Mouse (Mus musculus) cerebellum, adult 2 months (tissue): ENCODE data around the gene Slc8b1. TPM values are rescaled to one million over a fixed set of nuclear protein-coding genes. Genes with fewer than 3 reads are reported as not detected.

Source experiments
- DNase-seq, 2 experiments: peaks; one replicate each; pipeline ENCODE4 v3.0.0; 2021
- H3K27ac ChIP-seq: fragments of 200-500 bp; 2 replicates; pipeline ENCODE4 v1.5.1; 2012; ENCODE audit warnings: low read length, control low read depth, inconsistent platforms; ENCODE audit not compliant: insufficient read depth
- H3K27me3 ChIP-seq: fragments of 200-500 bp; 2 replicates; pipeline ENCODE4 v1.6.1; 2012; ENCODE audit warnings: inconsistent platforms, mild to moderate bottlenecking, low read length, moderate library complexity; ENCODE audit not compliant: control insufficient read depth, insufficient read depth
- H3K4me1 ChIP-seq: fragments of 200-500 bp; 2 replicates; pipeline ENCODE4 v1.6.1; 2011; ENCODE audit warnings: low read length; ENCODE audit not compliant: control insufficient read depth, insufficient read depth
- H3K4me3 ChIP-seq: fragments of 200-500 bp; replicated peaks from 2 replicates; pipeline ENCODE3; 2011; ENCODE audit warnings: mild to moderate bottlenecking, low read depth, low read length, control low read depth; ENCODE audit not compliant: insufficient read depth
- CTCF ChIP-seq: fragments of 200-500 bp; IDR thresholded peaks from 2 replicates; pipeline ENCODE4 v1.5.1; 2011; ENCODE audit warnings: low read depth, mild to moderate bottlenecking, control low read depth, low read length, moderate library complexity, borderline replicate concordance; ENCODE audit not compliant: insufficient read depth
- POLR2A ChIP-seq: fragments of 200-500 bp; IDR thresholded peaks from 2 replicates; pipeline ENCODE4 v1.6.1; 2011; ENCODE audit warnings: low read length, control low read depth, borderline replicate concordance; ENCODE audit not compliant: insufficient read depth
- WGBS: fragments of 180-500 bp; shearing (Covaris S2); methylation state at CpG from one replicate; pipeline ENCODE4 v1.1.7; 2018; 5-methylcytosine and 5-hydroxymethylcytosine counted together
- polyA plus RNA-seq: library from polyadenylated mRNA; depleted of rRNA; stranded (reverse); fragments of >200 nt; gene quantifications from 2 replicates; pipeline ENCODE4 v1.2.3, GENCODE M21; 2012

Slc8b1 gene
- polyA plus RNA-seq, 1 experiment, result 8.2 TPM

DNA sequence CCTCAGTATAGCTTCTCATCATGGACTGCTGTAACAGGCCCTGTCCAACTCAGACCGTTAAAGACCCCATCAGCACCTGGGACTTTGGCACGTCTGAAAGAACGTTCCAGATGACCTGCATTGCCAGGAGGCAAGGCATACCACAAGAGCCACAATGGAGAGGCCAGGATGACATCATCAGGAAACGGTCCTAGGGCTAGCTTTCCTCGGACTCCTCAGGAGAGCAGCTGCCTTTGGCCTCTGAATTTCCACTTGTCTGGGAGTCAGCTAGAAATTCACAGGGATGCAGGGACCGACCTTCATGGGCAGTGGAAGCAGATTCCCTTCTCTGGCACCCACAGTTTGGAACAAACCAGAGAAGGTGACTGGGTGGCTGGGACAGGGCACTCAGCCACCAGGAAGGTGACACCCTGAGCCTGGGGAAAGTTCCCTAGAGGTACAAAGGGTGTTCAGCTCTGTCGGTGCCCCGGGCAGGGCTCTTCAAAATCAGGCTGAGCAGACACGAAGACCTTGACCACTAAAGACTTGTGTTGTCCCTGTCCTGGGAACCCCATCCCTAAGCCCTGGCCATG is 55.8 kb downstream of the Slc8b1 start:
- TF ChIP-seq POLR2A, result no peak
- TF ChIP-seq CTCF, result no peak
- H3K4me3 ChIP-seq, result no peak overlapping the region
- no peaks in the 10 kb centered on the region for H3K27me3 ChIP-seq
- DNase-seq, result peak in 1 of 2 experiments; percentile 78
- peaks cover 69% of the 10 kb centered on the region for H3K4me1 ChIP-seq
- 7% methylated on average over 9 of the region's 9 CpGs for WGBS
- H3K27ac ChIP-seq, result peak overlapping the region; percentile 90

DNA sequence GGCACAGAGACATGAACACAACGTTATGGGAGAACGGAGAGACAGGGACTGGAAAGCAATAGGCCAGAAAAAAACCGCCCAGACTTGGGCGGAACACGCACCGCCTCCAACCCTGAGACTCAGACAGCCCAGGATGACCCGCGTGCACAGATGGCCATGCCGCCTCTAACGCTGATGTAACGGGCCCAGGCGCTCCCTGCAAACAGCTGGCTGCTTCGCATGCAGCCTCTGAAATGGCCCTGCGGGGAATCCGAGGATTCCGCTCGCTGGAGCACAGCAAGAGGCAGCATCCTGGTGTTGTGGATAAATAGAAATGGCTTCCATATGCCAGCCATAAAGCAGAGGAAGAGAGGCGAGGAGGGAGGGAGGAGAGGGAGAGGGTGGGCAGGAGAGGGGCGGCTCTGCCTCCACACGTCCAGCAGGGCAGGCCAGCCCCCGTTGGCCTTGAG is 56.3 kb downstream of the Slc8b1 start:
- Histone ChIP-seq H3K4me1 (peaks cover 73% of the 10 kb centered on the region), H3K27ac (peak overlapping the region; percentile 90), H3K4me3 (no peak overlapping the region), H3K27me3 (no peaks in the 10 kb centered on the region)
- 12% methylated on average over 21 of the region's 21 CpGs for WGBS
- TF ChIP-seq POLR2A (no peak), CTCF (no peak)
- peak; percentile 63 to 65 for DNase-seq

DNA sequence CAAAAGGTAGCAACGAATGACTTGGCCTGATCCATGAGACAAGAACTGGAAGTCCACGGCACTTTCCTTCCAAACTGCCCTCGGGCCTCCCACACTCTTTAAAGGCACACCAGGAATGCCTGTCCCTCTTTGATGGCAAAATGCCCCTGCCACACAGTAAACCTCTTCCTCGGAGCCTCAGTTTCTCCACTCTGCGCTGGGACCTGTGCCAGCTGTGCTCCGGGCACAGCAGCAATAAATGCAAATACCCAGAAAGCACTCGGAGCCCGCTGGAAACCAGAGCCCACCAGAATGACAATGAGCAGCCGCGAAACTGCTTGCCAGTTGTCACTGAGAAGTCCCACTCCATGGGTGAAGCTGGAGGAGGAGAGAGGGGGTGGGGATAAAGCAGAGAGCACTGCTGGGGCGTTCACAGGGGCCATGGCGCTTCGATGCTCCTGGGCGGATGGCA is 56.8 kb downstream of the Slc8b1 start:
- 23% methylated on average over 14 of the region's 14 CpGs for WGBS
- DNase-seq, result peak; percentile 50 to 57
- H3K4me3 ChIP-seq, result no peak overlapping the region
- H3K27ac ChIP-seq, result peak overlapping the region; percentile 90
- TF ChIP-seq CTCF, result no peak
- no peak for TF ChIP-seq POLR2A
- peaks cover 74% of the 10 kb centered on the region for H3K4me1 ChIP-seq
- no peaks in the 10 kb centered on the region for H3K27me3 ChIP-seq

DNA sequence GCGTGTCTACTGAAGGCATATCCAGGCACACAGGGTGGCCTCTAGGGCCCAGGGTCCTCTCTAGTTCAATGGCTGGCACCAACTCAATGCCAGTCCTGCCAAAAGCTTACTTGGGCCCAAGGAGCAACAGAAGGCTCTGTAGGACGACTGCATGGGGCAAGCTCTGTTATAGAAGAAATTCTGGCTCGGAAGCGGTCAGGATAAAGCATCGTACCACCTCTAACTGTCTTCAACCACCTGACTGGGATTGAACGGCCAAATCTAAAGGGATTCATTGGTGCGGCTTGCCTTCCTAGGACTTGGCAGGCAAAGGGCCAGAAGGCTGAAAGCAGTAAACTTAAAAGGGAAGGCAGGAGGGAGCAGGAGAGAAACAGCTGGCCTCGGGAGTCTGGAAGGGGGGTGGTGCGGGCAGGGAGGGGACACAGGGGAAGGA is 57.4 kb downstream of the Slc8b1 start:
- TF ChIP-seq CTCF (no peak), POLR2A (no peak)
- Histone ChIP-seq H3K4me1 (peaks cover 73% of the 10 kb centered on the region), H3K27me3 (no peaks in the 10 kb centered on the region), H3K4me3 (no peak overlapping the region), H3K27ac (peak overlapping the region; percentile 90)
- DNase-seq, result peak; percentile 66 to 70
- WGBS, result 6% methylated on average over 9 of the region's 9 CpGs

DNA sequence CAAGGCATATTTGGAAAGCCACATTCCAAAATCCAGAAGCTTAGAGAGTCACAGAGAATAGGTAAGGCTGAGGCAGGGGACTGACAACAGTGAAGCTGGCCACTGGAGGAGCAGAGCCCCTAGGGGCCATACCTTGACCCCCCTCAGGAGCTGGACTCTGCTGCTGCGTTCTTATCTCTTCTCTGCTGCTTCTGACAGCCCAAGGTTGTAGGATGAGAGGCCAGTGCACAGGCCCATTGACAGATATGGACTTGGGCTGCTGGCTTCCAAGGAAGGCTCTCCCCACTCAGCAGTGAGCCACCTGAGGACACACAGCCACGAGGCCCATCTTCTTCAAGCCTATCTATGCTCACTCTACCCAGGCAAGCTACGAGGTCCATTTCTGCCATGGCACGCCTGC is 58.0 kb downstream of the Slc8b1 start:
- no peak for DNase-seq
- Histone ChIP-seq H3K27ac (peak overlapping the region; percentile 61), H3K4me3 (no peak overlapping the region), H3K27me3 (no peaks in the 10 kb centered on the region), H3K4me1 (peaks cover 70% of the 10 kb centered on the region)
- 53% methylated on average over 4 of the region's 4 CpGs for WGBS
- TF ChIP-seq CTCF (no peak), POLR2A (no peak)

DNA sequence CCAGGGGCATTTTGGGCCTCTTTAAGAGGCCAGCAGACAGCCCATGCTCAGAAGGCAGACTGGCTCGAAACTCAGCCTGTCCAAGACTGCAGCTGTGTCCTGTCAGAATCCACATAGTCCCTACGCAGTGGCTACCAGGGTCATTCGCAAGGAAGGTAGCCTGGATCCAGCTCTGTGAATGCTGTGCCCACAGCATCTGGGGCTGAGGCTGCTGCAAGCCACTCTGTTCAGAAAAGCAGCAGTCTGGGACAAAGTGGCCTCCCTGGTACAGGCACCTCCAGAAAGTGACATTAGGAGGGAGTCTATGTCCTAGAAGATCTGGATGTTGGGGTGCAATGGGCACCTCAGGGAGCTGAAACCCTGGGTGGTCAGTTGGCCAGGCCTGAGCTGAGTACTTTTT is 58.8 kb downstream of the Slc8b1 start:
- WGBS, result 80% methylated on average over 3 of the region's 3 CpGs
- peaks cover 76% of the 10 kb centered on the region for H3K4me1 ChIP-seq
- no peak for DNase-seq
- no peak overlapping the region for H3K4me3 ChIP-seq
- no peak overlapping the region for H3K27ac ChIP-seq
- no peaks in the 10 kb centered on the region for H3K27me3 ChIP-seq
- TF ChIP-seq CTCF (no peak), POLR2A (no peak)

DNA sequence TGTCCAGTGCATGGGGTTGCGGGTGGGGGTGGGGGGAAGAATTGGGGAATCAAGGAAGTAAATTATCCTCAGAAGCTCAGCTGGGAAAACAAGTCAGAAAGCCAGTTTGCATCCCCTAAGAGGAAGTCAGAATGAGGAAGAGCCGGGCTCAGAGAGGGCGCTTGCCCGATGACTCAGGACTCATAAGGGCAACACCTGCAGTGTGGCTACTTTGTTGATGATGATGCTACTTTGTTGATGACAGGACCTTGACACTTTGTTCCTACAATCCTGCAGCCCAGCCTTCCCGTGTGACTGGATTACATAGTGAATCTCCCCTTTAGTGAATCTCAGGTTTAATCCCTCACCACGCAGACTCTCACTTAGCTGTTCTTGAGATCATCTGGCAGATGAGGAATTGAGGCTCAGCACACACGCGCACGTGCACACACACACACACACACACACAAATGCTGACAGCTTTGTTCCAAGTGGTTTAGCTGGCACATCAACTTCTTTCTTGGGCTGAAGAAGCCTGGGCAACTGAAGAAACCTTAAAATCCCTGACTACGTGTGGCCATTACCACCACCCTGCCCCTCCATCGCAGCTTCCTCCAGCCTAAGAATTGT is 59.4 kb downstream of the Slc8b1 start:
- Histone ChIP-seq H3K27ac (no peak overlapping the region), H3K4me1 (peaks cover 75% of the 10 kb centered on the region), H3K27me3 (no peaks in the 10 kb centered on the region), H3K4me3 (no peak overlapping the region)
- no peak for DNase-seq
- 74% methylated on average over 11 of the region's 11 CpGs for WGBS
- TF ChIP-seq CTCF, result no peak
- TF ChIP-seq POLR2A, result no peak

DNA sequence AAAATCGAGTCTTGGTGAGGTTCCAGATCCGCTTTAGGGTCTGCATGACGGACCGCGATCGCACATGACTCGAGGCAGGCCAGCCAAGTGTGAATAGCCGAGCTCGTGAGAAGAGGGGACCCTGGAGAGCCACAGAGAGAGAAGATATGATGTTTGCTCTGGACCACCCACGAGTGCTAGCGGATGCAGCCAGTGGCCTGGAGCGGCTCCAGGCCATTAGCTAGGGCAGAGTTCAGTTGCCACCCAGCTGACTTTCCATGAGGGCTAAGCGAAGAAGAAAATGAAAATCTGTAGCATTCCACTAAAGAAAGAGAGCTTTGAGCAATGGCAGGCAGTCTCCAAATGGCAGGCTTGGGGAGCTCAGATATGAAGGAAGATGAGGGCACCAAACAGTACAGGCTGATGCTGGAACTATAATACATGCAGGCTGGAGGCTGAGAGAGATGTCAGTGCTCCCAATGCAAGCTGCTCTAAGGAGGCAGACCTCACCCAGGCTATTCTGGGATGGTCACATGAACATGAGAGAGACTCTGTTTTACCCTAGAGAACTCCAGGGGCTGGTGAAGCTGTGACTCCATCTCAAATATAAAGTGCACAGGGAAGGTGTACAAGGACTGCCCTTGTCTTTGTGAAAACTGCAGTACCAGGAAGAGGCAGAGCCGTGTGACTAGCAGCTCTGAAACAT is 60.2 kb downstream of the Slc8b1 start:
- H3K4me3 ChIP-seq, result no peak overlapping the region
- no peak for DNase-seq
- H3K4me1 ChIP-seq, result peaks cover 67% of the 10 kb centered on the region
- H3K27me3 ChIP-seq, result no peaks in the 10 kb centered on the region
- no peak for TF ChIP-seq POLR2A
- no peak for TF ChIP-seq CTCF
- 58% methylated on average over 14 of the region's 14 CpGs for WGBS
- no peak overlapping the region for H3K27ac ChIP-seq
